Mouse (Mus musculus) urinary bladder, postnatal 10 days (tissue): ENCODE data around the gene Art1.

Experiments
- DNase-seq: peaks from one replicate; pipeline ENCODE4 v3.0.0; 2022; ENCODE audit warnings: low spot score

Art1 gene

GRCm38 (mm10) chr7:102109171-102109570 is 7.6 kb downstream of the Art1 start, which contains the start of gene Art5:
Gene Art5, minus strand, starts transcription at chr7:102109489.
- DNase-seq: no peak

- DNase-seq: no peak
These were observed 8.2 kb downstream of the Art1 start for GRCm38 (mm10) chr7:102109746-102110145.

GRCm38 (mm10) chr7:102113151-102113729 is 11.7 kb downstream of the Art1 start:
- no peak for DNase-seq

- no peak for DNase-seq
These were observed 15.2 kb downstream of the Art1 start, which contains the start of gene Chrna10 for GRCm38 (mm10) chr7:102116579-102117331. Gene Chrna10, minus strand, starts transcription at chr7:102116828.

GRCm38 (mm10) chr7:102117382-102117781 is 15.8 kb downstream of the Art1 start:
- no peak for DNase-seq

- no peak for DNase-seq
These were observed 18.8 kb downstream of the Art1 start for GRCm38 (mm10) chr7:102120326-102120725.

- DNase-seq: no peak
These were observed 30.9 kb downstream of the Art1 start for GRCm38 (mm10) chr7:102132395-102132794.

- no peak for DNase-seq
These were observed 35.9 kb downstream of the Art1 start for GRCm38 (mm10) chr7:102137464-102137863.

- no peak for DNase-seq
These were observed 36.4 kb downstream of the Art1 start for GRCm38 (mm10) chr7:102137898-102138297.

- DNase-seq: no peak
These were observed 52.1 kb downstream of the Art1 start for GRCm38 (mm10) chr7:102153691-102154090.
